Mouse (Mus musculus) CH12.LX (cell line): ENCODE results near the gene Mettl24. TPM values are rescaled to one million over a fixed set of nuclear protein-coding genes. Genes with fewer than 3 reads are reported as not detected.

ENCODE experiments used
- DNase-seq: peaks from one replicate; pipeline ENCODE4 v3.0.0-alpha.2; 2013; ENCODE audit errors: extremely low read depth
- H3K27ac ChIP-seq: 2 replicates; pipeline ENCODE4 v1.5.1; 2012; ENCODE audit warnings: low read depth, mild to moderate bottlenecking, control low read depth, moderate library complexity; ENCODE audit not compliant: insufficient read depth
- H3K27me3 ChIP-seq: replicated peaks from 2 replicates; pipeline ENCODE3; 2012; ENCODE audit warnings: inconsistent platforms
- H3K36me3 ChIP-seq, 2 experiments: replicated peaks in 1 of 2; 2 replicates each; pipeline versions ENCODE3 to v1.6.1; 2012; ENCODE audit warnings: inconsistent platforms in 1 of 2, low read length in 1 of 2, mild to moderate bottlenecking in 1 of 2, mixed read lengths in 1 of 2, moderate library complexity in 1 of 2; ENCODE audit not compliant: control insufficient read depth in 1 of 2, insufficient read depth in 1 of 2
- H3K4me1 ChIP-seq, 2 experiments: 2 replicates each; pipeline ENCODE4 v1.6.1; 2012; ENCODE audit warnings: inconsistent platforms in 1 of 2, moderate library complexity in 1 of 2; ENCODE audit not compliant: insufficient read depth in 2 of 2, control insufficient read depth in 1 of 2
- H3K4me2 ChIP-seq: 2 replicates; pipeline ENCODE4 v1.6.1; 2012; ENCODE audit warnings: low read depth, mild to moderate bottlenecking, control low read depth; ENCODE audit not compliant: poor library complexity, insufficient read depth, severe bottlenecking
- H3K4me3 ChIP-seq, 3 experiments: fragments of 150-350 bp in 1 of 3; sonication (generic) in 1 of 3; replicated peaks in 1 of 3; 2 replicates each; pipeline versions ENCODE3 to v1.5.1; 2011 to 2012; ENCODE audit warnings: low read depth in 2 of 3, low read length in 2 of 3, mild to moderate bottlenecking in 2 of 3, moderate library complexity in 2 of 3, control low read depth in 1 of 3, improper control_type of control experiment in 1 of 3, inconsistent platforms in 1 of 3, mixed read lengths in 1 of 3; ENCODE audit not compliant: poor library complexity in 1 of 3
- H3K79me2 ChIP-seq: replicated peaks from 2 replicates; pipeline ENCODE4 v1.6.1; 2012; ENCODE audit warnings: mild to moderate bottlenecking, moderate library complexity; ENCODE audit not compliant: control insufficient read depth, poor library complexity, insufficient read depth, severe bottlenecking; ENCODE audit errors: extremely low read depth
- H3K9ac ChIP-seq: 2 replicates; pipeline ENCODE4 v1.6.1; 2012; ENCODE audit warnings: low read depth, mild to moderate bottlenecking, control low read depth, moderate library complexity; ENCODE audit not compliant: insufficient read depth
- H3K9me3 ChIP-seq: replicated peaks from 2 replicates; pipeline ENCODE3; 2012; ENCODE audit warnings: low read length, inconsistent platforms, mixed read lengths
- EP300 ChIP-seq: IDR thresholded peaks from 2 replicates; pipeline ENCODE4 v1.6.1; 2011; ENCODE audit warnings: low read length, improper control_type of control experiment
- HCFC1 ChIP-seq: IDR thresholded peaks from 2 replicates; pipeline ENCODE4 v1.6.1; 2012; ENCODE audit warnings: low read depth, mild to moderate bottlenecking, inconsistent platforms, low read length, improper control_type of control experiment
- IRF4 ChIP-seq: IDR thresholded peaks from 2 replicates; pipeline ENCODE4 v1.6.1; 2014; ENCODE audit warnings: low read depth, mild to moderate bottlenecking, inconsistent platforms, low read length, improper control_type of control experiment
- MAFK ChIP-seq: IDR thresholded peaks from 2 replicates; pipeline ENCODE4 v1.6.1; 2011; ENCODE audit warnings: low read length, improper control_type of control experiment; ENCODE audit not compliant: insufficient replicate concordance
- MAX ChIP-seq: IDR thresholded peaks from 2 replicates; pipeline ENCODE4 v1.6.1; 2011; ENCODE audit warnings: low read length, improper control_type of control experiment
- MAZ ChIP-seq: IDR thresholded peaks from 2 replicates; pipeline ENCODE4 v1.6.1; 2012; ENCODE audit warnings: low read depth, mild to moderate bottlenecking, inconsistent platforms, low read length, improper control_type of control experiment, moderate library complexity
- MEF2A ChIP-seq: IDR thresholded peaks from 2 replicates; pipeline ENCODE4 v1.6.1; 2014; ENCODE audit warnings: low read depth, mild to moderate bottlenecking, inconsistent platforms, low read length, improper control_type of control experiment, borderline replicate concordance
- NELFE ChIP-seq: IDR thresholded peaks from 2 replicates; pipeline ENCODE4 v1.6.1; 2011; ENCODE audit warnings: low read depth, low read length, improper control_type of control experiment
- POLR2A ChIP-seq: IDR thresholded peaks from 2 replicates; pipeline ENCODE4 v1.6.1; 2011; ENCODE audit warnings: low read depth, mild to moderate bottlenecking, improper control_type of control experiment, low read length
- RAD21 ChIP-seq: IDR thresholded peaks from 2 replicates; pipeline ENCODE4 v1.6.1; 2011; ENCODE audit warnings: low read depth, mild to moderate bottlenecking, low read length, improper control_type of control experiment, moderate library complexity
- RCOR1 ChIP-seq: conservative IDR thresholded peaks from 2 replicates; pipeline ENCODE4 v1.6.1; 2012; ENCODE audit warnings: low read depth, mild to moderate bottlenecking, inconsistent platforms, low read length, improper control_type of control experiment
- SIN3A ChIP-seq: IDR thresholded peaks from 2 replicates; pipeline ENCODE4 v1.6.1; 2012; ENCODE audit warnings: low read length, improper control_type of control experiment, inconsistent platforms
- SMC3 ChIP-seq: IDR thresholded peaks from 2 replicates; pipeline ENCODE4 v1.6.1; 2011; ENCODE audit warnings: low read depth, low read length, improper control_type of control experiment
- ZC3H11A ChIP-seq: IDR thresholded peaks from 2 replicates; pipeline ENCODE4 v1.6.1; 2012; ENCODE audit warnings: low read depth, mild to moderate bottlenecking, inconsistent platforms, low read length, improper control_type of control experiment
- ZMIZ1 ChIP-seq: IDR thresholded peaks from 2 replicates; pipeline ENCODE4 v1.6.1; 2012; ENCODE audit warnings: low read depth, mild to moderate bottlenecking, inconsistent platforms, low read length, improper control_type of control experiment
- dilution Hi-C: fragments of 300-500 bp; cut with MboI; formaldehyde crosslinking; loops from 2 replicates; pipeline ENCODE4 v1.14.3; 2020; ENCODE audit warnings: low sequenced_read_pairs; ENCODE audit not compliant: extremely low pct_unique_long_range_greater_than_20kb, extremely low pct_ligation_motif_present
- in situ Hi-C: fragments of 300-500 bp; cut with MboI; formaldehyde crosslinking; loops from 3 replicates; pipeline ENCODE4 v1.14.3; 2019; ENCODE audit warnings: low sequenced_read_pairs, low pct_ligation_motif_present, low pct_unique_long_range_greater_than_20kb, mixed read lengths
- polyA plus RNA-seq: library from polyadenylated mRNA; unstranded; fragments of >175 nt; gene quantifications from 2 replicates; pipeline ENCODE4 v1.2.1, GENCODE M21; 2012; ENCODE audit warnings: low read depth; ENCODE audit not compliant: insufficient read length
- total RNA-seq, 2 experiments: library from RNA; depleted of rRNA; stranded (reverse); fragments of 300-350 nt in 1 of 2; fragments of >200 nt in 1 of 2; gene quantifications; 2 replicates each; pipeline ENCODE4 v1.2.3; 2012 to 2014

The Mettl24 gene
- total and polyA plus RNA-seq, 3 experiments = not detected

DNA sequence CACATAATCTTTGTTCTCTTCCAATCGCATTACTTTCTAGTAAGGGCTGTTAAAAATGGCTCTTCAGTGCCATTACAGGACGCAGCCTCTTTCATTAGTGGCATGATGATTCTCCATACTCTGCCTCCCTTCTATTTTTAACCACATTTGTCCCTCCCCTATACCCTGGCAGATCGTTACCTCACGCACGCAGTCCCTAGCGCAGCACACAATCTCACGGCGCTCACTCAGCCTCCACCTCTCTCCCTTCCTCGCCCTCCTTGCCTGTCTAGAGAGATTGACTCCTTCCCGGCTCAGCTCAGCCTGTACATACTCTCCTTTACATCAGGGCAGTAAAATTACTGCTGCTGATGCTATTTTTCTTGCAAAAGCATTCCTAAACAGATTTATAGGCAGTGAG lies 161.5 kb downstream of the Mettl24 start:
- Histone ChIP-seq H3K36me3 (peaks cover 51 to 92% of the 10 kb centered on the region in 2 experiments), H3K27me3 (no peaks in the 10 kb centered on the region)
- in situ Hi-C loops = no loop called here
- TF ChIP-seq POLR2A = no peak
- TF ChIP-seq EP300 = no peak
- TF ChIP-seq ZMIZ1 = no peak
- TF ChIP-seq, all 38 proteins: peak for 0
- dilution Hi-C loops = no loop called here
- Histone ChIP-seq H3K9ac (no peak overlapping the region), H3K4me1 (peaks cover 2 to 15% of the 10 kb centered on the region in 2 experiments), H3K9me3 (no peaks in the 10 kb centered on the region), H3K79me2 (no peaks in the 10 kb centered on the region), H3K4me3 (no peak overlapping the region), H3K4me2 (no peak overlapping the region), H3K27ac (no peak overlapping the region)
- DNase-seq = no peak

DNA sequence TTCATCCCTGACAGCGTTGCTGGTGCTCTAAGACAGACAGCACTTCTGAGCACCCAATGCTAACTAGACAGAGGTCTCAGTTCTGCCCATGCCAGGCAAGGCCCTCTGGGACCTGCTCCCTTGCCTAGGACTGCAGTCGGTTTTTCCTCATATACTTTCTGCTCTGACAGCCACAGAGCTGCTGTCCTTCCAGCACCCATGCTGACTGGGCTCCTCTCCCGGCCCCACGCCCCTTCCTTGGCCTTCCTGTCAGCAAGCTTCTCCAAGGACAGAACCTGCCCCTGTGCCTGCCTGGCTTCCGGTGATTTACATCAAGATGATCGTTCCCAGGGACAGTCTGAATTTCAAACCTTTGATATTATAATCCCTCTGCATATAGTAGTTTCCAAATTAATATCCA lies 162.5 kb downstream of the Mettl24 start:
- Histone ChIP-seq H3K27me3 (no peaks in the 10 kb centered on the region), H3K36me3 (peaks cover 49 to 90% of the 10 kb centered on the region in 2 experiments)
- dilution Hi-C loops = no loop called here

DNA sequence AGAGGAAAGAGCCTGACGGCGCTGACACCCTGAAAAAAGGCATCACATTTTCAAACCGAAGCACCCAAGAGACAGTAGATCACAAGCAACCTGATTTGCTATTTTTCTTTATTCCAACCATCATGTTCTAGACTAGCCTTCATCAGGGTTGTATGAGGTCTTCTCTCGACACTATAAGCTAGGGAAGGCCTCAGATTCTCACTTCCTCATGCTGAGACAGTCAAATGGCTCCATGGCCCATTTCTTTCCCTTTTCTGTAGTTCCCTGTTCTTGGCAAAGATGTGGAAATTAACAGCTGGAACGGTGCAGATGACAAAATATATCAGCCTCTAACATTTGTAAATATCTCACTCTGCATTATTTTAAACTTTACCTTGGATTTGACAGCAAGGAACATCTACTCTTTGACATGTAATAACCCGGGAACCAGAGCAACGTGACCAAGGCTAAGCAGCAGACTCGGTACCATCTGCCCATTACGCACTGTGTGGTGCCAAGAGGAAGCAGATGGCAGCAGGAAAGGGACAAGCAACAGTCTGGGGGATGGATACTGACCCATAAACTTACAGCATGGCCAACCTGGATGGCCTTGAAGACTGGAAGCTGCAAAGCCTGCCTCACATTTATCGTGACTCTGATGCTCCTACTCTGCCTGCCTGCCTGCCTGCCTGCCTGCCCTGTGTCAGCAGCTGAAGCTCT lies 164.2 kb downstream of the Mettl24 start:
- Histone ChIP-seq H3K9me3 (no peaks in the 10 kb centered on the region), H3K27me3 (no peaks in the 10 kb centered on the region), H3K27ac (no peak overlapping the region; the same call in 1 of the 2 replicates), H3K4me1 (peaks cover 2 to 36% of the 10 kb centered on the region in 2 experiments), H3K79me2 (no peaks in the 10 kb centered on the region), H3K4me2 (no peak overlapping the region), H3K36me3 (peaks cover 36 to 80% of the 10 kb centered on the region in 2 experiments), H3K4me3 (no peak overlapping the region), H3K9ac (no peak overlapping the region)
- in situ Hi-C loops = no loop called here
- no peak for DNase-seq
- TF ChIP-seq IRF4 (no peak), MAFK (no peak), RAD21 (no peak)
- dilution Hi-C loops = no loop called here

More for the DNA sequence above, 162.5 kb downstream of the Mettl24 start:
- in situ Hi-C loops = no loop called here
- H3K9ac ChIP-seq = no peak overlapping the region
- DNase-seq = no peak
- no peaks in the 10 kb centered on the region for H3K9me3 ChIP-seq
- H3K79me2 ChIP-seq = no peaks in the 10 kb centered on the region
- H3K27ac ChIP-seq = no peak overlapping the region
- H3K4me1 ChIP-seq = peaks cover 2 to 25% of the 10 kb centered on the region in 2 experiments
- no peak overlapping the region for H3K4me3 ChIP-seq
- TF ChIP-seq RCOR1 = no peak
- no peak for TF ChIP-seq MAX
- no peak for TF ChIP-seq SIN3A
- no peak for TF ChIP-seq SMC3
- no peak for TF ChIP-seq MEF2A
- no peak for TF ChIP-seq ZMIZ1
- TF ChIP-seq NELFE = no peak
- TF ChIP-seq MAZ = no peak
- no peak for TF ChIP-seq HCFC1
- no peak for TF ChIP-seq ZC3H11A
- H3K4me2 ChIP-seq = no peak overlapping the region
